Mouse (Mus musculus): ENCODE measurements around the gene AW822073. TPM values are rescaled to one million over a fixed set of nuclear protein-coding genes. Genes with fewer than 3 reads are reported as not detected.
A peak's percentile ranks its signal among the peaks of the same experiment; 100 is the strongest.
"Not testable (repeated sequence)": the region's sequence is repeated elsewhere in the genome, so short reads cannot be mapped to it uniquely, and the experiment has no call there.

Gene AW822073
- polyA plus RNA-seq (2012; ENCODE audit: insufficient read depth, insufficient read length, missing spikeins) = not detected in 2 replicates

- H3K4me1 ChIP-seq (ENCODE audit: control insufficient read depth, insufficient read depth, insufficient read length, low read length); H3K27ac ChIP-seq (replicated peaks; ENCODE audit: low read depth, low read length); H3K4me3 ChIP-seq (ENCODE audit: insufficient read depth, low read depth, low read length): not testable (repeated sequence)
These were observed at the start of gene AW822073 for GRCm38 (mm10) chr10:58224827-58225785. AW822073 (minus strand) TSS chr10:58224930.

GRCm38 (mm10) chr10:58258466-58258865 is 33.7 kb upstream of the AW822073 start:
- H3K4me1 ChIP-seq (ENCODE audit: control insufficient read depth, insufficient read depth, insufficient read length, low read length) = peaks cover 3% of the 10 kb centered on the region
- H3K27ac ChIP-seq (replicated peaks; ENCODE audit: low read depth, low read length) = no peak overlapping the region
- H3K4me3 ChIP-seq (ENCODE audit: insufficient read depth, low read depth, low read length) = no peak overlapping the region

- Histone ChIP-seq H3K4me3 (ENCODE audit: insufficient read depth, low read depth, low read length) (peak overlapping the region; percentile 83), H3K4me1 (ENCODE audit: control insufficient read depth, insufficient read depth, insufficient read length, low read length) (peaks cover 3% of the 10 kb centered on the region), H3K27ac (replicated peaks; ENCODE audit: low read depth, low read length) (no peak overlapping the region)
These were observed 31.2 kb upstream of the AW822073 start for GRCm38 (mm10) chr10:58255954-58256353.

GRCm38 (mm10) chr10:58255213-58255892 is 30.6 kb upstream of the AW822073 start, which contains the start of gene Gcc2:
Gcc2 (plus strand) TSS chr10:58255497.
- H3K4me1 ChIP-seq (ENCODE audit: control insufficient read depth, insufficient read depth, insufficient read length, low read length) = peaks cover 3% of the 10 kb centered on the region
- H3K4me3 ChIP-seq (ENCODE audit: insufficient read depth, low read depth, low read length) = peak within 1 kb of the TSS; percentile 83
- H3K27ac ChIP-seq (replicated peaks; ENCODE audit: low read depth, low read length) = no peak within 1 kb of the TSS; the same call in 1 of the 2 replicates

GRCm38 (mm10) chr10:58254635-58255175 is 30.0 kb upstream of the AW822073 start:
- no peak overlapping the region for H3K27ac ChIP-seq (replicated peaks; ENCODE audit: low read depth, low read length)
- H3K4me3 ChIP-seq (ENCODE audit: insufficient read depth, low read depth, low read length) = peak overlapping the region; percentile 83; the same call in 1 of the 2 replicates
- peaks cover 3% of the 10 kb centered on the region for H3K4me1 ChIP-seq (ENCODE audit: control insufficient read depth, insufficient read depth, insufficient read length, low read length)

- Histone ChIP-seq H3K4me1 (ENCODE audit: control insufficient read depth, insufficient read depth, insufficient read length, low read length) (peaks cover under 1% of the 10 kb centered on the region), H3K27ac (replicated peaks; ENCODE audit: low read depth, low read length) (no peak overlapping the region), H3K4me3 (ENCODE audit: insufficient read depth, low read depth, low read length) (no peak overlapping the region)
These were observed 24.8 kb upstream of the AW822073 start for GRCm38 (mm10) chr10:58249535-58249934.

GRCm38 (mm10) chr10:58238984-58239740 is 14.4 kb upstream of the AW822073 start:
- not testable (repeated sequence) for H3K4me1 ChIP-seq (ENCODE audit: control insufficient read depth, insufficient read depth, insufficient read length, low read length); H3K27ac ChIP-seq (replicated peaks; ENCODE audit: low read depth, low read length); H3K4me3 ChIP-seq (ENCODE audit: insufficient read depth, low read depth, low read length)

- Histone ChIP-seq H3K27ac (replicated peaks; ENCODE audit: low read depth, low read length) (no peak within 1 kb of the TSS), H3K4me3 (ENCODE audit: insufficient read depth, low read depth, low read length) (no peak within 1 kb of the TSS), H3K4me1 (ENCODE audit: control insufficient read depth, insufficient read depth, insufficient read length, low read length) (no peaks in the 10 kb centered on the region)
These were observed 11.9 kb upstream of the AW822073 start, which contains the start of gene Gm4981 for GRCm38 (mm10) chr10:58236613-58237012. Gm4981 (minus strand) TSS chr10:58236701.

- not testable (repeated sequence) for H3K4me3 ChIP-seq (ENCODE audit: insufficient read depth, low read depth, low read length); H3K27ac ChIP-seq (replicated peaks; ENCODE audit: low read depth, low read length); H3K4me1 ChIP-seq (ENCODE audit: control insufficient read depth, insufficient read depth, insufficient read length, low read length)
These were observed 10.3 kb upstream of the AW822073 start for GRCm38 (mm10) chr10:58234985-58235384.

- H3K27ac ChIP-seq (replicated peaks; ENCODE audit: low read depth, low read length); H3K4me3 ChIP-seq (ENCODE audit: insufficient read depth, low read depth, low read length); H3K4me1 ChIP-seq (ENCODE audit: control insufficient read depth, insufficient read depth, insufficient read length, low read length): not testable (repeated sequence)
These were observed 9.0 kb upstream of the AW822073 start for GRCm38 (mm10) chr10:58233740-58234121.

GRCm38 (mm10) chr10:58233054-58233739 is 8.5 kb upstream of the AW822073 start:
- not testable (repeated sequence) for H3K4me1 ChIP-seq (ENCODE audit: control insufficient read depth, insufficient read depth, insufficient read length, low read length); H3K27ac ChIP-seq (replicated peaks; ENCODE audit: low read depth, low read length)

GRCm38 (mm10) chr10:58232641-58232969 is 7.9 kb upstream of the AW822073 start, which contains the start of gene Duxf3:
Duxf3 (minus strand) TSS chr10:58232675.
- H3K27ac ChIP-seq (replicated peaks; ENCODE audit: low read depth, low read length) = not testable (repeated sequence)

More at GRCm38 (mm10) chr10:58233054-58233739, 8.5 kb upstream of the AW822073 start:
- not testable (repeated sequence) for H3K4me3 ChIP-seq (ENCODE audit: insufficient read depth, low read depth, low read length)

GRCm38 (mm10) chr10:58231779-58232640 is 7.3 kb upstream of the AW822073 start:
- H3K4me1 ChIP-seq (ENCODE audit: control insufficient read depth, insufficient read depth, insufficient read length, low read length); H3K4me3 ChIP-seq (ENCODE audit: insufficient read depth, low read depth, low read length); H3K27ac ChIP-seq (replicated peaks; ENCODE audit: low read depth, low read length): not testable (repeated sequence)

More at GRCm38 (mm10) chr10:58232641-58232969, 7.9 kb upstream of the AW822073 start, which contains the start of gene Duxf3:
- H3K4me1 ChIP-seq (ENCODE audit: control insufficient read depth, insufficient read depth, insufficient read length, low read length); H3K4me3 ChIP-seq (ENCODE audit: insufficient read depth, low read depth, low read length): not testable (repeated sequence)
